ENCODE assay signal across 7 mouse cellular contexts in genomic region chr7:24254633-24255474, GRCm38 (mm10). TPM values are rescaled to one million over a fixed set of nuclear protein-coding genes. Genes with fewer than 3 reads are reported as not detected.
DNase-seq lines count a peak whose midpoint lies in the region; ATAC-seq lines count a peak whose summit lies in the region.

Gene Zfp108 (plus strand): TSS chr7:24254794.

- ATAC-seq in inflammation-experienced regulatory T-cells, adult 6 months, result peak; percentile 75

- H3K4me1 ChIP-seq in megakaryocyte, embryonic 14.5 days, result peaks cover 39% of the 10 kb centered on the region

- no peaks in the 10 kb centered on the region for H3K27me3 ChIP-seq in megakaryocyte, embryonic 14.5 days (replicated peaks)

- H3K9me3 ChIP-seq in megakaryocyte, embryonic 14.5 days, result peaks cover 5% of the 10 kb centered on the region; the same call in 1 of the 2 replicates

- DNase-seq in adrenal gland, adult 2 months, result peak; percentile 88
- DNase-seq in embryo, embryonic 10 days (ENCODE audit: low spot score), result peak; percentile 92
- DNase-seq in gastrocnemius, postnatal 25 days, result peak; percentile 81
- DNase-seq in left cerebral cortex, adult 9 months (ENCODE audit: low spot score in 2 of 2), result peak; percentile 74 to 92
- DNase-seq in right cerebral cortex, postnatal 14 days, result peak; percentile 64

- peak within 1 kb of the TSS; percentile 91 for H3K4me3 ChIP-seq in megakaryocyte, embryonic 14.5 days (replicated peaks)

- H3K36me3 ChIP-seq in megakaryocyte, embryonic 14.5 days (replicated peaks; ENCODE audit: low read length), result peaks cover 4% of the 10 kb centered on the region

RNA-seq across cellular contexts. Expression of gene Zfp108, which starts in this region (rescaled TPM):
- 1 to 10 TPM; 2.2 to 3.7 TPM for total RNA-seq in adrenal gland, adult 2 months (2021)
- 0.35 and 0.44 TPM in 2 replicates for polyA plus RNA-seq in adrenal gland, adult 2 months (2012; rRNA removed)
- total RNA-seq in gastrocnemius, postnatal 25 days (2021), result 1 to 10 TPM; 1.4 to 1.9 TPM
- polyA plus RNA-seq in inflammation-experienced regulatory T-cells, adult 6 months (2017; shearing (Covaris generic)), result under 1 TPM in 1 of 3 experiments, not detected in 2; 0.29 TPM
- not detected in 2 replicates for polyA plus RNA-seq in megakaryocyte, embryonic 14.5 days (2012; ENCODE audit: insufficient read depth, low replicate concordance)

Comparison
In these comparisons a context has a peak if more than half of its experiments do, and no peak if none do; other contexts are left out.
1. Peak in every context shown above with its lines: DNase-seq, ATAC-seq and H3K4me3 ChIP-seq.
2. Peak in ATAC-seq in inflammation-experienced regulatory T-cells, adult 6 months; RNA of the gene not detected or under 1 TPM.